In the genomic region with DNA sequence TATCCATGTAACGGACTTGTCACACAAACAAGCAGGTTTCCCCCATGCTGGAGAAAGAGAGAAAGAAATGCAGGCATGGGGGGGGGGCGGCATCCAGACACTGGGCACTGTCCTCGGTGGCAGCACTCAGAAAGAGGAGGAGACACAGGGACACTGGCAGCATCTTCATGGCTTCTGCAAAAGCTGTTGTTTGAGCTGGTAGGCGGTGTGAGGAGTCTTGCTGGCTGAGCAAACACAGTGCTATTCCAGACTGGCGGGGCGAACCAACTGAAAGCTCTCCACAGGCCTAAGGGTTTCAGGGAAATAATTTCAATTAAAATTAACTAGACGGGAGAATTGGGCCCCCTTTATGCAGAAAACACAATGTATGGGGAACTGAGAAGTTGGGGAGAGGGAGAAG, we compare ENCODE assay signal across 17 mouse cellular contexts.
DNase-seq lines count a peak whose midpoint lies in the region; ATAC-seq lines count a peak whose summit lies in the region.
"Had no signal": no experiment of that assay in that cellular context is flagged by ENCODE, and none has a peak within 500 bp of the region (broad histone marks: within the 10 kb centered on the region; RNA-seq: fewer than 3 reads in every experiment).

No protein-coding gene starts in this region.

- WGBS in forebrain, embryonic 14.5 days: 37% methylated on average over 7 of the region's 7 CpGs
- WGBS in liver, embryonic 11.5 days: 77% methylated on average over 7 of the region's 7 CpGs

- no peak overlapping the region for H3K9ac ChIP-seq in forebrain, embryonic 14.5 days (ENCODE audit: low read length)
- no peak overlapping the region for H3K9ac ChIP-seq in liver, embryonic 11.5 days (ENCODE audit: low read depth, low read length)
- H3K9ac ChIP-seq: embryonic facial prominence, embryonic 15.5 days; liver, embryonic 12.5 days; lung, embryonic 14.5 days; midbrain, embryonic 13.5 days had no signal

- DNase-seq in layer of hippocampus, adult 11-12 months (ENCODE audit: low spot score): peak; percentile 18
- DNase-seq in layer of hippocampus, postnatal 10 days (ENCODE audit: low spot score in 2 of 2): no peak
- peak; percentile 78 for DNase-seq in brain, adult 2 months (ENCODE audit: low read depth, low spot score)
- DNase-seq in forebrain, embryonic 14.5 days (ENCODE audit: low spot score): no peak
- DNase-seq in left cerebral cortex, postnatal 25 days (ENCODE audit: low spot score in 2 of 2): peak; percentile 54 to 83
- no peak for DNase-seq in liver, embryonic 11.5 days (ENCODE audit: low spot score)
- DNase-seq in embryo, embryonic 9.5 days (ENCODE audit: extremely low spot score): no peak
- DNase-seq in ovary, adult 18-20 months (ENCODE audit: low spot score): no peak
- DNase-seq: adrenal gland, postnatal 25 days; cerebellum, adult 9-10 months; lung, embryonic 14.5 days; thymus, postnatal 4 days had no signal

- intact Hi-C loops in left cerebral cortex, postnatal 25 days (cut with DNase I): no loop called here

- H3K36me3 ChIP-seq in forebrain, embryonic 14.5 days (ENCODE audit: control insufficient read depth, insufficient read depth, low read length): no peaks in the 10 kb centered on the region
- no peaks in the 10 kb centered on the region for H3K36me3 ChIP-seq in liver, embryonic 11.5 days (ENCODE audit: control insufficient read depth, insufficient read depth, low read length)
- H3K36me3 ChIP-seq: embryonic facial prominence, embryonic 15.5 days; limb, embryonic 10.5 days; liver, embryonic 12.5 days; midbrain, embryonic 13.5 days had no signal

- no peak overlapping the region for H3K4me3 ChIP-seq in forebrain, embryonic 14.5 days (ENCODE audit: low read depth, low read length)
- no peak overlapping the region for H3K4me3 ChIP-seq in liver, embryonic 11.5 days (ENCODE audit: low read depth, low read length)
- H3K4me3 ChIP-seq: embryonic facial prominence, embryonic 15.5 days; limb, embryonic 10.5 days; liver, embryonic 12.5 days; midbrain, embryonic 13.5 days had no signal

- H3K4me1 ChIP-seq in forebrain, embryonic 14.5 days (ENCODE audit: control insufficient read depth, insufficient read depth, low read length): peaks cover 5% of the 10 kb centered on the region; the same call in 1 of the 2 replicates
- no peaks in the 10 kb centered on the region for H3K4me1 ChIP-seq in liver, embryonic 11.5 days (replicated peaks; ENCODE audit: control insufficient read depth, insufficient read depth, low read length)
- H3K4me1 ChIP-seq: embryonic facial prominence, embryonic 15.5 days; limb, embryonic 10.5 days; liver, embryonic 12.5 days had no signal

- H3K4me2 ChIP-seq in forebrain, embryonic 14.5 days (ENCODE audit: low read length): no peak overlapping the region
- H3K4me2 ChIP-seq in liver, embryonic 11.5 days: no peak overlapping the region
- H3K4me2 ChIP-seq: embryonic facial prominence, embryonic 15.5 days; liver, embryonic 12.5 days; lung, embryonic 14.5 days; midbrain, embryonic 13.5 days had no signal

- no peaks in the 10 kb centered on the region for H3K27me3 ChIP-seq in forebrain, embryonic 14.5 days (replicated peaks; ENCODE audit: control insufficient read depth, insufficient read depth, low read length)
- H3K27me3 ChIP-seq in liver, embryonic 11.5 days (replicated peaks; ENCODE audit: control insufficient read depth, insufficient read depth, low read length): no peaks in the 10 kb centered on the region; the same call in 1 of the 2 replicates
- H3K27me3 ChIP-seq: embryonic facial prominence, embryonic 15.5 days; liver, embryonic 12.5 days; midbrain, embryonic 13.5 days had no signal

- H3K9me3 ChIP-seq in forebrain, embryonic 14.5 days (replicated peaks; ENCODE audit: control insufficient read depth, low read length): no peaks in the 10 kb centered on the region
- H3K9me3 ChIP-seq in liver, embryonic 11.5 days (ENCODE audit: control insufficient read depth, low read length): no peaks in the 10 kb centered on the region
- H3K9me3 ChIP-seq: embryonic facial prominence, embryonic 15.5 days; limb, embryonic 10.5 days; liver, embryonic 12.5 days; midbrain, embryonic 13.5 days had no signal

- no peak for ATAC-seq in forebrain, embryonic 14.5 days
- no peak for ATAC-seq in liver, embryonic 11.5 days (replicated peaks; ENCODE audit: low FRiP score)
- ATAC-seq: liver, embryonic 12.5 days; midbrain, embryonic 13.5 days had no signal

- H3K27ac ChIP-seq in forebrain, embryonic 14.5 days (ENCODE audit: low read depth, low read length): peak overlapping the region; percentile 28; the same call in 1 of the 2 replicates
- no peak overlapping the region for H3K27ac ChIP-seq in liver, embryonic 11.5 days (ENCODE audit: low read depth, low read length)
- H3K27ac ChIP-seq: embryonic facial prominence, embryonic 15.5 days; limb, embryonic 10.5 days; liver, embryonic 12.5 days; macrophage; midbrain, embryonic 13.5 days had no signal

Comparison
In these comparisons a context has a peak if more than half of its experiments do, and no peak if none do; other contexts are left out.
1. DNase-seq: peak in layer of hippocampus, adult 11-12 months (single experiment), brain, adult 2 months (single experiment) and left cerebral cortex, postnatal 25 days (2 of 2); none in layer of hippocampus, postnatal 10 days (0 of 2), forebrain, embryonic 14.5 days (single experiment), liver, embryonic 11.5 days (single experiment), embryo, embryonic 9.5 days (single experiment) and ovary, adult 18-20 months (single experiment).